Mouse (Mus musculus) cerebellum, adult 2 months (tissue): ENCODE results near the gene Nuak1.

Experiments used
- CTCF ChIP-seq: fragments of 200-500 bp; IDR thresholded peaks from 2 replicates; pipeline ENCODE4 v1.5.1; 2011; ENCODE audit warnings: low read depth, mild to moderate bottlenecking, control low read depth, low read length, moderate library complexity, borderline replicate concordance; ENCODE audit not compliant: insufficient read depth
- POLR2A ChIP-seq: fragments of 200-500 bp; IDR thresholded peaks from 2 replicates; pipeline ENCODE4 v1.6.1; 2011; ENCODE audit warnings: low read length, control low read depth, borderline replicate concordance; ENCODE audit not compliant: insufficient read depth

DNA sequence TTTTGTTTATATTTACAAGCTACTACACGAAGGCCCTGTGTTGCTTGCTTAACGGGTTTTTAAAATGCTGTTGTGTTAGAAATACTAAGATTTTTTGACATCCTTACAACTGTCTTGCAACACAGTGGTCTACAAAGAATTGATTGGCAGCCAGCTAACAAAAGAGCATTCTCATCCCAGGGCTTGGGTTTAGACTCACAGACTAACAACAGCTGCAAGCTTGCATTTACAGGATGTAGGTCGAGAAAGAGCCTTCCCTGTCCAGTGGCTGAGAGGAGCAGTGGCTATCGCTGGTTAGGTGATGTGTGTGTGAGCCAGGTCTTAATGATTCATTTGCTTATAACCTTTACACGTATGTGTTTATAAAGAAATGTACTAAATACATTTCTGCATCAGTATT, 94.7 kb downstream of the Nuak1 start:
- no peak for TF ChIP-seq CTCF
- TF ChIP-seq POLR2A: no peak
